Mouse (Mus musculus) WW6 (cell line): Measurements from ENCODE around the gene Smug1.

Experiments
- DNase-seq: peaks from one replicate; pipeline ENCODE4 v3.0.0-alpha.2; 2013; ENCODE audit warnings: low read depth, low spot score

The Smug1 gene

GRCm38 (mm10) chr15:103167042-103167615 lies at the start of gene Smug1:
Gene Smug1 (minus strand): TSS chr15:103167092.
- no peak for DNase-seq

GRCm38 (mm10) chr15:103216052-103216451 lies 49.2 kb upstream of the Smug1 start:
- DNase-seq, result no peak

- peak; percentile 86 for DNase-seq
Measured at GRCm38 (mm10) chr15:103214971-103215907, 48.3 kb upstream of the Smug1 start.

GRCm38 (mm10) chr15:103214149-103214548 lies 47.3 kb upstream of the Smug1 start:
- DNase-seq, result no peak

- DNase-seq, result no peak
Measured at GRCm38 (mm10) chr15:103205156-103205555, 38.3 kb upstream of the Smug1 start.

- DNase-seq, result no peak
Measured at GRCm38 (mm10) chr15:103202088-103202793, 35.3 kb upstream of the Smug1 start.

- no peak for DNase-seq
Measured at GRCm38 (mm10) chr15:103197785-103198184, 30.9 kb upstream of the Smug1 start.

- DNase-seq, result no peak
Measured at GRCm38 (mm10) chr15:103196835-103197234, 29.9 kb upstream of the Smug1 start.

- no peak for DNase-seq
Measured at GRCm38 (mm10) chr15:103193606-103194005, 26.7 kb upstream of the Smug1 start.

- DNase-seq, result no peak
Measured at GRCm38 (mm10) chr15:103190531-103191462, 23.9 kb upstream of the Smug1 start.

- DNase-seq, result no peak
Measured at GRCm38 (mm10) chr15:103190083-103190482, 23.2 kb upstream of the Smug1 start.

GRCm38 (mm10) chr15:103187803-103188202 lies 20.9 kb upstream of the Smug1 start:
- no peak for DNase-seq

- DNase-seq, result no peak
Measured at GRCm38 (mm10) chr15:103185462-103186198, 18.7 kb upstream of the Smug1 start.

- no peak for DNase-seq
Measured at GRCm38 (mm10) chr15:103183651-103184610, 17.0 kb upstream of the Smug1 start.

GRCm38 (mm10) chr15:103183135-103183534 lies 16.2 kb upstream of the Smug1 start:
- peak; percentile 83 for DNase-seq

GRCm38 (mm10) chr15:103182166-103182790 lies 15.4 kb upstream of the Smug1 start:
- DNase-seq, result no peak

- no peak for DNase-seq
Measured at GRCm38 (mm10) chr15:103180406-103180805, 13.5 kb upstream of the Smug1 start.

GRCm38 (mm10) chr15:103178767-103179166 lies 11.9 kb upstream of the Smug1 start:
- DNase-seq, result no peak

- no peak for DNase-seq
Measured at GRCm38 (mm10) chr15:103178137-103178536, 11.2 kb upstream of the Smug1 start.
